Mouse (Mus musculus) left cerebral cortex, adult 9 months (tissue): ENCODE measurements at regions not wholly inside any gene's neighbourhood (a gene's known extent, or its start where the extent isn't known, plus 50 kb on each side); places are given as distances from the start of the nearest gene placed in this dataset.

Source experiments
- DNase-seq, 2 experiments: peaks; one replicate each; pipeline ENCODE4 v3.0.0; 2022; ENCODE audit warnings: low spot score in 2 of 2

- no peak for DNase-seq
Measured at GRCm38 (mm10) chr9:14215961-14216360, 58.9 kb upstream of the Sesn3 start.

GRCm38 (mm10) chr9:14222936-14223335, 51.9 kb upstream of the Sesn3 start:
- no peak for DNase-seq
